Mouse (Mus musculus) right cerebral cortex, adult 18-20 months (tissue): ENCODE data around the gene Jam3.
"Not testable (repeated sequence)": the region's sequence is repeated elsewhere in the genome, so short reads cannot be mapped to it uniquely, and the experiment has no call there.

ENCODE experiments used
- DNase-seq: peaks from one replicate; pipeline ENCODE4 v3.0.0; 2022; ENCODE audit warnings: mixed read lengths

Gene Jam3

DNA sequence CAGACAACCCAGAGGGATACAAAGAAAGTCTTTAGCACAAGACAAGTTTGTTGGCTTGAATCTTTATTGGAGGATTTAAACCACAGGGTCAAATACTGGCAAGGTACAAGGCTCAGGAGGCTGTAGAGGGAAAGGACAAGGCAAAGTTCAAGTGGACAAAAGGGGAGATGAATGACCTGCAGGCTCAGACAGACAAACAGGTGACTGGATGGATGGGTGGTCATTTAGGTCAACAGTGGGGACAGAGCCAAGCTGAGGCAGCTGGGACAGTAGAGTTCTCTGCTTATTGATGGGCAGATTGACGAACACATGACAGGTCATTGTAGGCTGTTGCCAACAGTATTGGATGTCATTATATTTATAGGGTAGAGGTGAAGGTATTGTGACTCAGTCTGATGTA, 11.8 kb upstream of the Jam3 start:
- no peak for DNase-seq

DNA sequence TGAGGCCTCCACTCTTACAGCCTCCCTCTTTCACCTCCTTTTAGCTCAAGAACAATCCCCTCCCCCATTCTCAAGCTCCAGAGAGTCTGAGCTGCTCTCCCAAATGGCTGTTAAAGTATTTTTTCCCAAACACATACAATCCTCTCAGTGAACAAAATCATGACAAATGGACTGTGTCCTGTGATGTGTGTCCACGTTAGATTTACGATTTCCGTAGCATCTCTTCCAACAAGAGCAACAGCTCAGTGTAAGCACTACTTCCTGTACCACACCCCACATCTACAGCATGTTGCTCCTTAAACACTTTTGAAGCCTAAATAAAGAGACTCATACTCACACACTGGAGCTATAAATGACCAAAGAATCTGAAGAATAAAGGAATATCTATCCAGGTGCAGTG, 10.4 kb upstream of the Jam3 start:
- DNase-seq: no peak

DNA sequence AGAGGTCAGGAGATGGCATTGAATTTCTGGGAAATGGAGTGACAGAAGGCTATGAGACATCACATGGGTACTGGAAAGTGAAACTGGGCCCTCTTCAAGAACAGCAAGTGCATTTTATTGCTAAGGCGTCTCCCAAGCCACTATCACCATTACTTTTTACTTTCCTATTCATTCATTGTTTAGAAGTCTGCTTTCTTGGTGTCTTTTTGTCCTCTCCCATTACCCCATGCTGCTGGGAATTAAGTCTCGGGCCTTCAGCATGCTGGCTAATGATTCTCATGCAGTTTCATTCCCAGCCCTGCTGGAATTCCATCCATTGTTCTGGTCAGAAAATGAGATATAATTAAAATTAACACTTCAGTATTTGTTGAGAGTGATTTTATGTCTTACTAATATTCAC, 9.7 kb upstream of the Jam3 start:
- DNase-seq: no peak

DNA sequence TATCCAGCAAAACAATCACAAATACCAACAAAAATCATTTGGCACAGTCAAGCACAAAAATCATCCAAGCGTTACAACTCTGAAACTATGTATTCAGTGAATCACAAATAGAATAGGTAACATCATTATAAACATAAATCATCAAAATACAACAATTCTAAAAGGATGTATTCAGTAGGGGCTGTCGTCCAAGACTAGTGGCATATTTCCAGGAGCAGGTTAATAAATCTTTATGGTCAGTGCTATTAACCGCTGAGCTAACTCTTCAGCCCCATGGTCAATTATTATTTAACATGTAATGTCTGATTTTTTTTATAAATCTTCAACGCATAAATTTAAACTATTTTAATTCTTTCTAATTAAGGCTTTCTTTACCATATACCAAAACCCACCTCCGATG, 8.4 kb upstream of the Jam3 start:
- not testable (repeated sequence) for DNase-seq

DNA sequence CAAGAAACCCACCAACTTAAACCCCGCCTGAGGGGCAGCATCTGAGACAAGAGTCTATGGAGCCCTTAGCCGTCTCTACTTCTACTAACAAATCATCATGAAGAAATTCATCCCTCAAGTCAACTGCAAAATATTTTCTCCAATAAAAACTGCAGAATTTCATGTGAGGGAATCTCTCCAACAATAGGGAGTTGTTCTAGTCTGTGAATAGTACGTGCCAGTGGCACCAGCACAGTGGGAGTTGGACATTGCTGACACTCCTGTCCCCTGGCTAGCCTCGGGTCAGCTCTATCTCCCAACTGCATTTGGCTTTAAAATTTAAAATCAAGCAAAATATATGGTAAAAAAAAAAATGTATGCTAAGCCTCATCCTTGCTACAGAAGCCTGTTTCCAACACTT, 1.4 kb downstream of the Jam3 start:
- no peak for DNase-seq

DNA sequence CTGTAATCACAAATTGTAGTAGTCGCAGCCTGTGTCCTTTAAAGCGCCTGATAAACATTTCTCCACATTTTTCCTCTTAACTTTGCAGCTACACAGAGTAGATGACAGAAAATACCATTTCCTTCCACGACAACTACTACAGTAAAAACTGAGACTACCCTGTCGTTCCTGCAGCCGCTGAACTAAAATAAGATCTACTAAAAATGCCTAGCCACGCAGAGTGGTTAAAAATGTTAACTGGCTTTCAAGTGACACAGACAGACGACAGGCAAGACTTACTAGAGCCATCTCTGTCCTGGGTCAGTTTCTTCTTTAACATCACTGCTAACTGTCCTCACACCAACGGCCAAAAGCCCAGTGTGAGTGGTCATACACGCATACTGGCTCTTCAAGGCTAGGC, 5.4 kb downstream of the Jam3 start:
- peak; percentile 38 for DNase-seq

GRCm38 (mm10) chr9:27148631-27149471, 6.4 kb downstream of the Jam3 start:
- no peak for DNase-seq

DNA sequence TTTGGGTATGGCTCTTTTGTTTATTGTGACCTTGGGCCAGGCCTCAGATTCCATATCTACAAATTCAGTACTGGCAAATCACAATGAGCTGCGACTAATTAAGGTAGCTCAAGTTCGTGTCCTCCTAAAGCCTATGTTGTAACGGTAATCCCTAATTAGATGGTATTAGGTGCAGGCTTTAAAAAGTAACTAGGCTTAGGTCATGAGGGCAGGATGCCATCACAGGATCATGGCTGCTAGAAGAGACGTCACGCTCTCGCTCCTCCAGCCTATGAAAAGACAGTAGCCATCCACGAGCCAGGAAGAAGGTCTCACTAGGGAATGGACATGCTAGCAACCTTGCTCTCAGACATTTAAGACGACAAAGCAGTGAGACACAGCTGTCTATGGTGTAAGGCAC, 7.3 kb downstream of the Jam3 start:
- no peak for DNase-seq

GRCm38 (mm10) chr9:27146826-27147225, 8.4 kb downstream of the Jam3 start:
- no peak for DNase-seq

DNA sequence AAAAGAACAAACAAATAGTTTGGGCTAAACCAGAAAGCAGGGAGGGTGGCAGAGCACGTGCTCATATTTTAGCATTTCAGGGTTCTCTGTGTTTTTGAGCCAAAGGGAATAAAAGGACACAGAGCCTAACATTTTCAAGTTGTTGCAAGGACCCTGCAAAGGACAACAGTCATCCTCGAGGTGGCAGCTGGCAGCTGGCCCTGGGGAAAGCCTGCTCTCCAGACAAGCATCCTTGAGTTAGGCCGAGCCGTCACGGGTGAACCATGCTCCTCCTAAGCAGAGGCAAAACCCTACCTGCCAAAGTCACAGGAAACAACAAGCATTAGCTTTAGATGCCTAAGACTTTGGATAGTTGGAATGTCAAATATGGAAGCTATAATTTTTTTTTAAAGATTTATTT, 10.2 kb downstream of the Jam3 start:
- DNase-seq: no peak

DNA sequence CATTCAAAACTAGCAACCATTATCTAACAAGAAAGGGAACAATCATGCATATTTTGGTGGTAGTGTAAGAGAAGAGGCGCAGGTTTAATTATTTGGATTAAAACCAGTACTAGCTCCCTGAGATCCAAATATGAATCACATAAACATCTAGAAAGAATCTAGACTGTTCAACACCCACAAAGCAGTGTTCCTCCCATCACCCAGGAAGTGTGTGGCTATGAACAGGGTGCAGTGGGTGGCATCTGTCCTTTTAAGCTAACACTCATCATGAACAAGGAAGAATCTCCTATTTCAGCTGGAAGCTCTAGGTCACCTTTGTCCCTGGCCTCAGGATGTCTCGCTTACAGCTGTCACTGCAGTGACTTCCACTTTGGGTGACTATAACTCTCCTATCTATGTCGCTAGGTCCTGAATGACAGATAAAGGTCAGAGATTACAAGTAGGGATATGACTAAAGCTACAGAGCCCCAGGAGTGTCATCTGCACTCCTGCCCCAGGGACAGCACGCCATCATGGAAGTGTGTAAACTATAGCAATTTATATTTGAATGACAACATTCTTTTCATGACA, 10.9 kb downstream of the Jam3 start:
- peak; percentile 32 for DNase-seq

- DNase-seq: no peak
Observed at GRCm38 (mm10) chr9:27140432-27141065, 14.7 kb downstream of the Jam3 start.

DNA sequence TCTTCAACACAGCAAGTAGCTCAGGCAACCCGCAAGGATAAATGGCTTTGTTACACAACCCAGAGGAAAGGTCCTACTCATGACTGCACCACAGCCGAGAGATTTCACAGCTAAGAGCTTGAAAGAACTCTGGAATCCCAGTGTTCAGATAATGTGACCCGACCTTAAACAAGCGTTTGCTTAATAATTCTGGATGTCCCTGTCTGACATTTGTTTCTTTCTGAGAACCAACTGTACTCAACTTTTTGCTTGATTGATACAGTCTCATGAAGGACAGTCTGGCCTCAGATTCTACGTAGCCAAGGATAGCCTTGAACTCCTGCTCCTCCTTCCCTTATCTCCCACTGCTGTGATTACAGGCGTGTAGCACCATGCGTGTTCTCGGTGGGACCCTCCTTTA, 18.6 kb downstream of the Jam3 start:
- no peak for DNase-seq

GRCm38 (mm10) chr9:27135372-27135771, 19.8 kb downstream of the Jam3 start:
- no peak for DNase-seq

GRCm38 (mm10) chr9:27134410-27134809, 20.8 kb downstream of the Jam3 start:
- peak; percentile 46 for DNase-seq

DNA sequence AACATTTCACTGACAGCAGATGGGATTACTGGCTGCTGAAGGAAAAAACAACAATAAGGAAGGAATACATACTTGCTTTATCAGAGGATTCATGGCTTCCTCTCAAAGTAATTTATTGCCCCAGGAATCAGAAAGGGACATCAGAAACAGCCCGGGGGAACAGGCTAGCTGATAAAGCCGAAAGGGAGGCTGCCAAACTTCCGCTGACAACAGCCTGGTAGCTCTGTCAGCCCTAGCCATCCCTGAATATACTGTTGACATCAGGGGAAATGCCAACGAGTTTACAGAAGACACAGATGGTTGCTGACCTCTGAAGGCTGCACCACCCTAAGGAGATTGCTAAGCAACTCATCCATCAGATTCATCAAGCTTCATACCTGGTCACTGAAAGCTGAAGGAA, 26.6 kb downstream of the Jam3 start:
- no peak for DNase-seq

GRCm38 (mm10) chr9:27126543-27126942, 28.7 kb downstream of the Jam3 start:
- no peak for DNase-seq

- no peak for DNase-seq
Observed at GRCm38 (mm10) chr9:27125450-27125849, 29.8 kb downstream of the Jam3 start.

DNA sequence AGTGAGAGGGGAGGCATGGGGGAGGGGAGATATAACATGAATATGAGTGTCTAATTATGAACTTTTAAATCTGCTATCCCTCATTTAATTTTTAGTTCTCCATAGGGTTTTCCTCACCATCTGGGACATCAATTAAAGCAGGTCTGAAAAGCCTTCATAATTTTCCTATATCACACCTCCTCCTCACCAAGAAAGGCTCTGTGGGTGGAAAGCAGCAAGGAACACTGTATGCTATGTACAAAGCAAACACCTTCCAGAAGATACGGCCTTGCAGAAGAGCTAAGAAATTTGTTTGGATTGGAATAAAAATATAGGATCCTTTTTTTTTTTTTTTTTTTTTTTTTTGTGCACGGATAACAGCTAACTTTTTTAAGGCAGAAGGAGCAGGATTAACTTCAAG, 31.3 kb downstream of the Jam3 start:
- peak; percentile 77 for DNase-seq

DNA sequence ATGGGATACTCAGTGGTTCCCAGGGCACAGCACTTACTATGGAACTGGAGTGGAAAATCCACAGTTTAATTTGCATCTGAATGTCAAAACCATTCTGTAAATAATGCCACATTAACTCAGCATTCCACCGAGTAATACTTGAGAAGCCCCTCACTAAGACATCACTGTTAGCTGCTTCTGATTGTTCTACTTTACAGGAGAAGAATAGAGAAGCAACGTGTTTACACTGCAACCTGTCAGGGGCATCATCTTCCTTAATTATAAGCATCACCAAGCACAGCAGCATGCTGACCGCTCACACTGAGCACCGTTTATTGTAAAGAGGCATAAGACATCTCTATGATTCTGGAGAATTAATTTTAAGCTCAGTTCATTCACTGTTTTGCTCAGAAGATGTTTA, 32.3 kb downstream of the Jam3 start:
- DNase-seq: no peak

DNA sequence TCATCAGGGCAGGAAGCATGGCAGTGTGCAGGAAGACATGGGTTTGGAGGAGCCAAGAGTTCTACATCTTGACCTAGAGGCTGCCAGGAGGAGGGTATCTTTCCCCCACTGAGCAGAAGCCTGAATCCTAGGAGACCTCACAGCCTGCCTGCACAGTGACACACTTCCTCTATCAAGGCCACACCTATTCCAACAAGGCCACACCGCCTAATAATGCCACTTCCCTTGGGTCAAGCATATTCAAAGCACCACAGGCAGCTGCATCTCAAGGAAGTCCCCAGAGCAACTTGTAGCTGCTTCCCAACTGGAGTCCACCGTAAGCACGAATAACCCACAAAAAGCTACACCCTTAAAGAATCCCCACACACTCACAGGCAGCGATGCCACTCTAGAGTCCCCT, 33.1 kb downstream of the Jam3 start:
- no peak for DNase-seq

DNA sequence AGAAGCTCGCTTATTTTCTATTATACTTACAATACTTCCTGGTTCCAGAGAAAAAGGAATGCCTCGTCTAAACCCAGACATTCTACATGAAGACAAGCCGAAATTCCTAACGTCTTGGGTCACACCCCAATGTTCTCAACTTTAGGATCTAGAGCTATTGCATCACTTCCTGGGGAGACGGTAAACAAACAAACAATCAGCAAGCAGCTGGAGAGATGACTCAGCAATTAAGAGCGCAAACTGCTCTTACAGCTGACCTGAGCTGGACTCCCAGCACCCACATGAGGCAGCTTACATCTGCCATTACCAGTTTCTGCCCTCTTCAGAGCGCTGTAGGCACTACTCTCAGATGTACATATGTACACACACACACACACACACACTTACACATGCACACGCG, 34.0 kb downstream of the Jam3 start:
- DNase-seq: no peak

DNA sequence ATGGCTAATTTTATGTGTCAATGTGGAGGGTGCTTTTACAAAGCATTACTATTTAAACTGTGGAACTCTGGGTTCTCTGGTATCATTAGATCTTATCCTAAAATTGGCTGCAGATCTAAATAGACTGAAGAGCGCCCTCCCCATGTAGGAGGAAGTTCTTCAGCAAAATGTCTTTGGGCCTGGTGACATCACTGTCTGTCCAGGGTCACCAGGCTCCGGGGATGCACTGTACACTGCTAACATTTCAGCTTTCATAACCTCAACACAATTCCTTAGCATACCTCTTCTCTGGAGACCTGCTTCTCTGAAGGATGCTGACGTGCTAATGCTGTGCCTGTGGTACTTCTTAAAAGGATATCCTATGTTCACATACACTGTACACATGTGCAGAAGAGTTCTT, 43.5 kb downstream of the Jam3 start:
- DNase-seq: no peak

- peak; percentile 68 for DNase-seq
Observed at GRCm38 (mm10) chr9:27110681-27111080, 44.5 kb downstream of the Jam3 start.
